Mouse (Mus musculus): Measurements from ENCODE around the gene Gfra1.

DNA sequence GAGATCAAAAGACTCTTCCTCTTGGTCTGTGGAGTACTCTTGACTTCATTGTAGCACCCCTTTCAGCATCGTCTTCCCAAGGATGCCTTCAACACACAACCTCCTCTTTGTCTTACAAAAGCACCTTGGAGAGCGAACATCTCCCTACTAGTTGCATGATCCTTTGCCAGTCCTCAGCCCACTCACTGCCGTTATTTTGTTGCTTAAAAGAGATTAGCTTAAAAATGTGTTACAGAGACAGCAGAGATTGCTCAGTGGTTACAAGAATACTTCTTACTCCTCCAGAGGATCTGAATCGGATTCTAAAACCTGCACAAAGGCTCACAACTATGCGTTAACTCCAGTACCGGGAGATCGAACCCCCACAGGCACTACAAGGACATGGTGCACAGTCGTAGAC is 205.5 kb downstream of the Gfra1 start:
- no peak for TF ChIP-seq HCFC1 (IDR thresholded peaks at IDR 0.05; ENCODE audit: borderline replicate concordance, insufficient read depth, low read length)
- no peak for TF ChIP-seq MAFK (IDR thresholded peaks at IDR 0.05; ENCODE audit: insufficient read depth, low read depth, low read length)
- TF ChIP-seq ZNF384 (IDR thresholded peaks at IDR 0.05; ENCODE audit: low read depth, low read length) = no peak
